Mouse (Mus musculus): ENCODE results near the gene Ago4. TPM values are rescaled to one million over a fixed set of nuclear protein-coding genes. Genes with fewer than 3 reads are reported as not detected.

The Ago4 gene
- polyA plus RNA-seq, 1 experiment from 2014 or later = 3.4 TPM

- Histone ChIP-seq H3K36me3 (ENCODE audit: control insufficient read depth, insufficient read depth, low read length) (no peaks in the 10 kb centered on the region), H3K4me3 (ENCODE audit: low read depth, low read length) (no peak overlapping the region), H3K9me3 (ENCODE audit: control insufficient read depth, low read length) (no peaks in the 10 kb centered on the region), H3K27me3 (ENCODE audit: control insufficient read depth, insufficient read depth, low read length) (no peaks in the 10 kb centered on the region), H3K9ac (ENCODE audit: low read length) (no peak overlapping the region), H3K4me1 (ENCODE audit: control insufficient read depth, insufficient read depth, low read length) (no peaks in the 10 kb centered on the region), H3K4me2 (ENCODE audit: low read depth) (no peak overlapping the region), H3K27ac (ENCODE audit: low read depth, low read length) (no peak overlapping the region)
- peak; percentile 19 for DNase-seq (ENCODE audit: low spot score)
- no peak for ATAC-seq (ENCODE audit: insufficient read depth, low FRiP score, low TSS enrichment)
- 29% methylated on average over 3 of the region's 3 CpGs for WGBS
Measured at GRCm38 (mm10) chr4:126554462-126554861, 21.2 kb upstream of the Ago4 start.

- DNase-seq (ENCODE audit: low spot score) (no peak), ATAC-seq (ENCODE audit: insufficient read depth, low FRiP score, low TSS enrichment) (no peak)
- no peak overlapping the region for H3K27ac ChIP-seq (ENCODE audit: low read depth, low read length)
- WGBS = 100% methylated on average over 1 of the region's 1 CpGs
- no peak overlapping the region for H3K4me3 ChIP-seq (ENCODE audit: low read depth, low read length)
- no peaks in the 10 kb centered on the region for H3K27me3 ChIP-seq (ENCODE audit: control insufficient read depth, insufficient read depth, low read length)
- no peaks in the 10 kb centered on the region for H3K9me3 ChIP-seq (ENCODE audit: control insufficient read depth, low read length)
- no peaks in the 10 kb centered on the region for H3K36me3 ChIP-seq (ENCODE audit: control insufficient read depth, insufficient read depth, low read length)
- H3K9ac ChIP-seq (ENCODE audit: low read length) = no peak overlapping the region
- no peaks in the 10 kb centered on the region for H3K4me1 ChIP-seq (ENCODE audit: control insufficient read depth, insufficient read depth, low read length)
- H3K4me2 ChIP-seq (ENCODE audit: low read depth) = no peak overlapping the region
Measured at GRCm38 (mm10) chr4:126553685-126554084, 20.4 kb upstream of the Ago4 start.

GRCm38 (mm10) chr4:126553105-126553504 lies 19.8 kb upstream of the Ago4 start:
- H3K9ac ChIP-seq (ENCODE audit: low read length) = no peak overlapping the region
- no peak overlapping the region for H3K4me3 ChIP-seq (ENCODE audit: low read depth, low read length)
- 76% methylated on average over 8 of the region's 8 CpGs for WGBS
- H3K27ac ChIP-seq (ENCODE audit: low read depth, low read length) = no peak overlapping the region
- ATAC-seq (ENCODE audit: insufficient read depth, low FRiP score, low TSS enrichment) (no peak), DNase-seq (ENCODE audit: low spot score) (no peak)
- H3K9me3 ChIP-seq (ENCODE audit: control insufficient read depth, low read length) = no peaks in the 10 kb centered on the region
- H3K27me3 ChIP-seq (ENCODE audit: control insufficient read depth, insufficient read depth, low read length) = no peaks in the 10 kb centered on the region
- H3K36me3 ChIP-seq (ENCODE audit: control insufficient read depth, insufficient read depth, low read length) = no peaks in the 10 kb centered on the region
- no peaks in the 10 kb centered on the region for H3K4me1 ChIP-seq (ENCODE audit: control insufficient read depth, insufficient read depth, low read length)
- no peak overlapping the region for H3K4me2 ChIP-seq (ENCODE audit: low read depth)

GRCm38 (mm10) chr4:126552136-126552535 lies 18.9 kb upstream of the Ago4 start:
- Histone ChIP-seq H3K4me1 (ENCODE audit: control insufficient read depth, insufficient read depth, low read length) (no peaks in the 10 kb centered on the region), H3K9ac (ENCODE audit: low read length) (no peak overlapping the region), H3K27me3 (ENCODE audit: control insufficient read depth, insufficient read depth, low read length) (no peaks in the 10 kb centered on the region), H3K4me3 (ENCODE audit: low read depth, low read length) (no peak overlapping the region), H3K36me3 (ENCODE audit: control insufficient read depth, insufficient read depth, low read length) (no peaks in the 10 kb centered on the region), H3K9me3 (ENCODE audit: control insufficient read depth, low read length) (no peaks in the 10 kb centered on the region), H3K27ac (ENCODE audit: low read depth, low read length) (no peak overlapping the region), H3K4me2 (ENCODE audit: low read depth) (no peak overlapping the region)
- DNase-seq (ENCODE audit: low spot score) (no peak), ATAC-seq (ENCODE audit: insufficient read depth, low FRiP score, low TSS enrichment) (no peak)
- 81% methylated on average over 7 of the region's 7 CpGs for whole genome bisulfite sequencing

GRCm38 (mm10) chr4:126546183-126546582 lies 12.9 kb upstream of the Ago4 start:
- DNase-seq (ENCODE audit: low spot score) (no peak), ATAC-seq (ENCODE audit: insufficient read depth, low FRiP score, low TSS enrichment) (no peak)
- H3K36me3 ChIP-seq (ENCODE audit: control insufficient read depth, insufficient read depth, low read length) = no peaks in the 10 kb centered on the region
- no peaks in the 10 kb centered on the region for H3K4me1 ChIP-seq (ENCODE audit: control insufficient read depth, insufficient read depth, low read length)
- H3K4me2 ChIP-seq (ENCODE audit: low read depth) = no peak overlapping the region
- WGBS = 81% methylated on average over 2 of the region's 2 CpGs
- H3K27ac ChIP-seq (ENCODE audit: low read depth, low read length) = no peak overlapping the region
- no peak overlapping the region for H3K9ac ChIP-seq (ENCODE audit: low read length)
- no peaks in the 10 kb centered on the region for H3K27me3 ChIP-seq (ENCODE audit: control insufficient read depth, insufficient read depth, low read length)
- no peaks in the 10 kb centered on the region for H3K9me3 ChIP-seq (ENCODE audit: control insufficient read depth, low read length)
- no peak overlapping the region for H3K4me3 ChIP-seq (ENCODE audit: low read depth, low read length)

- no peak for DNase-seq (ENCODE audit: low spot score)
- no peaks in the 10 kb centered on the region for H3K27me3 ChIP-seq (ENCODE audit: control insufficient read depth, insufficient read depth, low read length)
- H3K9me3 ChIP-seq (ENCODE audit: control insufficient read depth, low read length) = no peaks in the 10 kb centered on the region
- H3K4me3 ChIP-seq (ENCODE audit: low read depth, low read length) = no peak overlapping the region
- ATAC-seq (ENCODE audit: insufficient read depth, low FRiP score, low TSS enrichment) = no peak
- whole genome bisulfite sequencing = 83% methylated on average over 5 of the region's 7 CpGs
- no peak overlapping the region for H3K27ac ChIP-seq (ENCODE audit: low read depth, low read length)
- H3K9ac ChIP-seq (ENCODE audit: low read length) = no peak overlapping the region
- H3K4me2 ChIP-seq (ENCODE audit: low read depth) = no peak overlapping the region
- no peaks in the 10 kb centered on the region for H3K4me1 ChIP-seq (ENCODE audit: control insufficient read depth, insufficient read depth, low read length)
- no peaks in the 10 kb centered on the region for H3K36me3 ChIP-seq (ENCODE audit: control insufficient read depth, insufficient read depth, low read length)
Measured at GRCm38 (mm10) chr4:126545703-126546102, 12.4 kb upstream of the Ago4 start.

GRCm38 (mm10) chr4:126545016-126545415 lies 11.7 kb upstream of the Ago4 start:
- no peak for ATAC-seq (ENCODE audit: insufficient read depth, low FRiP score, low TSS enrichment)
- no peaks in the 10 kb centered on the region for H3K27me3 ChIP-seq (ENCODE audit: control insufficient read depth, insufficient read depth, low read length)
- no peak overlapping the region for H3K4me3 ChIP-seq (ENCODE audit: low read depth, low read length)
- WGBS = 91% methylated on average over 1 of the region's 1 CpGs
- H3K4me2 ChIP-seq (ENCODE audit: low read depth) = no peak overlapping the region
- H3K9me3 ChIP-seq (ENCODE audit: control insufficient read depth, low read length) = no peaks in the 10 kb centered on the region
- no peaks in the 10 kb centered on the region for H3K4me1 ChIP-seq (ENCODE audit: control insufficient read depth, insufficient read depth, low read length)
- H3K36me3 ChIP-seq (ENCODE audit: control insufficient read depth, insufficient read depth, low read length) = no peaks in the 10 kb centered on the region
- H3K27ac ChIP-seq (ENCODE audit: low read depth, low read length) = no peak overlapping the region
- DNase-seq (ENCODE audit: low spot score) = no peak
- H3K9ac ChIP-seq (ENCODE audit: low read length) = no peak overlapping the region

GRCm38 (mm10) chr4:126542838-126543237 lies 9.6 kb upstream of the Ago4 start:
- no peak for DNase-seq (ENCODE audit: low spot score)
- 80% methylated on average over 7 of the region's 7 CpGs for WGBS
- Histone ChIP-seq H3K9ac (ENCODE audit: low read length) (no peak overlapping the region), H3K27ac (ENCODE audit: low read depth, low read length) (no peak overlapping the region), H3K27me3 (ENCODE audit: control insufficient read depth, insufficient read depth, low read length) (no peaks in the 10 kb centered on the region), H3K4me1 (ENCODE audit: control insufficient read depth, insufficient read depth, low read length) (no peaks in the 10 kb centered on the region), H3K9me3 (ENCODE audit: control insufficient read depth, low read length) (no peaks in the 10 kb centered on the region), H3K36me3 (ENCODE audit: control insufficient read depth, insufficient read depth, low read length) (no peaks in the 10 kb centered on the region), H3K4me2 (ENCODE audit: low read depth) (no peak overlapping the region), H3K4me3 (ENCODE audit: low read depth, low read length) (no peak overlapping the region)
- no peak for ATAC-seq (ENCODE audit: insufficient read depth, low FRiP score, low TSS enrichment)

- Histone ChIP-seq H3K4me2 (ENCODE audit: low read depth) (no peak overlapping the region), H3K4me3 (ENCODE audit: low read depth, low read length) (no peak overlapping the region), H3K9me3 (ENCODE audit: control insufficient read depth, low read length) (no peaks in the 10 kb centered on the region), H3K9ac (ENCODE audit: low read length) (no peak overlapping the region), H3K27me3 (ENCODE audit: control insufficient read depth, insufficient read depth, low read length) (no peaks in the 10 kb centered on the region), H3K36me3 (ENCODE audit: control insufficient read depth, insufficient read depth, low read length) (no peaks in the 10 kb centered on the region), H3K27ac (ENCODE audit: low read depth, low read length) (no peak overlapping the region), H3K4me1 (ENCODE audit: control insufficient read depth, insufficient read depth, low read length) (no peaks in the 10 kb centered on the region)
- DNase-seq (ENCODE audit: low spot score) = no peak
- 87% methylated on average over 3 of the region's 3 CpGs for WGBS
- no peak for ATAC-seq (ENCODE audit: insufficient read depth, low FRiP score, low TSS enrichment)
Measured at GRCm38 (mm10) chr4:126540487-126541071, 7.3 kb upstream of the Ago4 start.

Measured in neural tube, embryonic 11.5 days (tissue).